Mouse (Mus musculus) lung, embryonic 15.5 days (tissue): ENCODE data around the gene Trim14. TPM values are rescaled to one million over a fixed set of nuclear protein-coding genes. Genes with fewer than 3 reads are reported as not detected.

Experiments
- ATAC-seq: fragments of 200-750 bp; cut with Nextera tagmentation; 2 replicates; pipeline ENCODE4 v1.8.0; 2017; ENCODE audit warnings: moderate number of reproducible peaks, borderline replicate concordance; ENCODE audit not compliant: low FRiP score, low TSS enrichment; ENCODE audit errors: extremely low read depth
- H3K27ac ChIP-seq: fragments of 300-500 bp; sonication (generic); 2 replicates; pipeline ENCODE4 v1.5.1; 2015; ENCODE audit warnings: moderate library complexity, mild to moderate bottlenecking, inconsistent platforms
- H3K27me3 ChIP-seq: fragments of 300-500 bp; sonication (generic); 2 replicates; pipeline ENCODE4 v1.6.1; 2015; ENCODE audit warnings: inconsistent platforms
- H3K36me3 ChIP-seq: fragments of 300-500 bp; sonication (generic); 2 replicates; pipeline ENCODE4 v1.6.1; 2015; ENCODE audit warnings: inconsistent platforms
- H3K4me1 ChIP-seq: fragments of 300-500 bp; sonication (generic); 2 replicates; pipeline ENCODE4 v1.6.1; 2015; ENCODE audit warnings: inconsistent platforms
- H3K4me2 ChIP-seq: fragments of 300-500 bp; sonication (generic); 2 replicates; pipeline ENCODE4 v1.6.1; 2015; ENCODE audit warnings: inconsistent platforms, mild to moderate bottlenecking, moderate library complexity
- H3K4me3 ChIP-seq: fragments of 300-500 bp; sonication (generic); 2 replicates; pipeline ENCODE4 v1.5.1; 2015; ENCODE audit warnings: mild to moderate bottlenecking, inconsistent platforms
- H3K9ac ChIP-seq: fragments of 300-500 bp; sonication (generic); 2 replicates; pipeline ENCODE4 v1.6.1; 2015; ENCODE audit warnings: inconsistent platforms
- H3K9me3 ChIP-seq: fragments of 300-500 bp; sonication (generic); 2 replicates; pipeline ENCODE4 v1.6.1; 2016; ENCODE audit warnings: inconsistent platforms
- WGBS: fragments of 180-500 bp; shearing (Covaris S2); methylation state at CpG from one replicate; pipeline ENCODE4 v1.1.7; 2015; 5-methylcytosine and 5-hydroxymethylcytosine counted together
- polyA plus RNA-seq: library from polyadenylated mRNA; unstranded; fragments of >200 nt; fragmentation: Nextera tagmentation; extraction: Ambion mirVana; gene quantifications from 2 replicates; pipeline ENCODE4 v1.2.1, GENCODE M21; 2015

Gene Trim14
- polyA plus RNA-seq, 1 experiment from 2014 or later: 2.7 TPM

DNA sequence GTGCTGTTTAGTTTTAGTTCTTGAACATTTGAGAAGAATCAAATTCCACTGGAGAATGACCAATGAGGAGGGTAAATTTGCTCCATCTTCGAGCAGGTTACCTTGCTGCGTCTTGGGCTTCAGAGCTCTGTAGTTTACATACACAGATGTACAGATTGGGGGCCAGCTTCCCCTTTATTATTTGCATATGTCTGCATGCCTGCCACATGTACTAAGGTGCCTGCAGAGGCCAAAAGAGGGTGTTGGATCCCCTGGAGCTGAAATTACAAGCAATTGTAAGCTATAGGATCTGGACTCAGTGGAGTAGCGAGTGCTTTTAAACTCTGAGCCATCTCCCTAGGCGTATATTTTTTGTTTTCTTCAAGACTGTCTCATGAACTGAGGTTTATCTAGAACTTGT is 79.2 kb downstream of the Trim14 start:
- WGBS: 75% methylated on average over 4 of the region's 4 CpGs
- peaks cover 39% of the 10 kb centered on the region for H3K4me1 ChIP-seq
- no peak for ATAC-seq

GRCm38 (mm10) chr4:46454097-46454864 is 81.7 kb downstream of the Trim14 start:
- no peak for ATAC-seq

More for the DNA sequence above, 79.2 kb downstream of the Trim14 start:
- Histone ChIP-seq H3K4me3 (no peak overlapping the region), H3K9me3 (no peaks in the 10 kb centered on the region), H3K36me3 (peaks cover 18% of the 10 kb centered on the region), H3K27ac (no peak overlapping the region), H3K27me3 (no peaks in the 10 kb centered on the region), H3K4me2 (no peak overlapping the region), H3K9ac (no peak overlapping the region)

DNA sequence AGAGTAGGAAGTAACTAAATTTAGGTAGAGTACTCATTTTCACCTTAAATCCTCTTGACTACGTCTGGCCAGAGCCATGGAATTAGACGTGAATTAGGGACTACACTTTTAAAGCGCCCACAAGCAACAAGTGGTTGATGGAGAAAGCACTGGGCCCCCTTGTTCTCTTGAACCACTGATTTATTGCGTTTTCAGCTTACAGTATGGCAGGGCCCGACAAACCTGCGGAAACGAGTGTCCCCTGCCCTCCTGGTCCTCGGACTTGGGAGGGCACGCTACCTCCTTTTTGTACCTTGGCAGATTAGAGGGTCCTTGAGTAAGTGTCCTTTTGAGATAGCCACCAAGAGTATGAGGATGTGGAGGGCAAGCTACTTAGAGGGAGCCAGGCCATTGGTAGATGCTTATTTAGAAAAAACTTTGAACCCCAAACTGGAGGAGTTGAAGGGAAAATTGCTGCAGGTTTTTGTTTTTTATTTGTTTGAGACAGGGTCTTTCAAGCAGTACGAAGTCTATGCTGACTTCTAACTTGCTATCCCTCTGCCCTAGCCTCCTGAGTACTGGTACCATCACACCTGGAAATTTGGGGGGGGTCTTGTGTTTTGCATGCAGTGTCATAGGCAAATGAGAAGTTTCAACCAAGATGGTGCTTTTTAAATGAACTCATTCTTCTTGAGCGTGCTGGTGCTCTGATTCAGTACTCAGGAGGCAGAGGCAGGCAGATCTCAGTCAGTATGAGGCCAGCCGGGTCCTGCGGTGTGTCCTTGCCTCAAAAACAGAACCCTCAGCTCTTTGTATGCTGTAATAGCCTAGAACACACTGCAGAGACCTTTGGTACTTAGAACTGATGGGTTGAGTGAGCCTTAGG is 82.9 kb downstream of the Trim14 start:
- Histone ChIP-seq H3K4me2 (peak overlapping the region; percentile 84), H3K27ac (peak overlapping the region; percentile 99), H3K9me3 (no peaks in the 10 kb centered on the region), H3K9ac (peak overlapping the region; percentile 99; the same call in 1 of the 2 replicates), H3K36me3 (no peaks in the 10 kb centered on the region), H3K4me1 (peaks cover 43% of the 10 kb centered on the region), H3K27me3 (no peaks in the 10 kb centered on the region), H3K4me3 (peak overlapping the region; percentile 87)
- no peak for ATAC-seq
- 27% methylated on average over 13 of the region's 13 CpGs for WGBS

More at GRCm38 (mm10) chr4:46454097-46454864, 81.7 kb downstream of the Trim14 start:
- Histone ChIP-seq H3K9ac (peak overlapping the region; percentile 3; the same call in 1 of the 2 replicates), H3K36me3 (no peaks in the 10 kb centered on the region), H3K27ac (no peak overlapping the region), H3K4me1 (peaks cover 43% of the 10 kb centered on the region), H3K9me3 (no peaks in the 10 kb centered on the region), H3K4me3 (no peak overlapping the region), H3K4me2 (peak overlapping the region; percentile 84), H3K27me3 (no peaks in the 10 kb centered on the region)
- 63% methylated on average over 5 of the region's 5 CpGs for WGBS

GRCm38 (mm10) chr4:46452481-46452850 is 83.5 kb downstream of the Trim14 start:
- no peaks in the 10 kb centered on the region for H3K9me3 ChIP-seq
- H3K27me3 ChIP-seq: no peaks in the 10 kb centered on the region
- H3K4me2 ChIP-seq: peak overlapping the region; percentile 84
- peak overlapping the region; percentile 99 for H3K27ac ChIP-seq
- H3K9ac ChIP-seq: peak overlapping the region; percentile 99
- peaks cover 43% of the 10 kb centered on the region for H3K4me1 ChIP-seq
- H3K36me3 ChIP-seq: no peaks in the 10 kb centered on the region
- under 1% methylated on average over 16 of the region's 19 CpGs for WGBS
- H3K4me3 ChIP-seq: peak overlapping the region; percentile 87
- ATAC-seq: peak; percentile 12; the same call in 1 of the 2 replicates

GRCm38 (mm10) chr4:46451758-46452480 is 84.0 kb downstream of the Trim14 start:
- Histone ChIP-seq H3K27ac (peak overlapping the region; percentile 99), H3K9ac (peak overlapping the region; percentile 99), H3K4me1 (peaks cover 43% of the 10 kb centered on the region), H3K4me2 (peak overlapping the region; percentile 84), H3K27me3 (no peaks in the 10 kb centered on the region), H3K4me3 (peak overlapping the region; percentile 87), H3K9me3 (no peaks in the 10 kb centered on the region), H3K36me3 (no peaks in the 10 kb centered on the region)
- 0% methylated on average over 92 of the region's 111 CpGs for WGBS
- peak; percentile 23 for ATAC-seq

DNA sequence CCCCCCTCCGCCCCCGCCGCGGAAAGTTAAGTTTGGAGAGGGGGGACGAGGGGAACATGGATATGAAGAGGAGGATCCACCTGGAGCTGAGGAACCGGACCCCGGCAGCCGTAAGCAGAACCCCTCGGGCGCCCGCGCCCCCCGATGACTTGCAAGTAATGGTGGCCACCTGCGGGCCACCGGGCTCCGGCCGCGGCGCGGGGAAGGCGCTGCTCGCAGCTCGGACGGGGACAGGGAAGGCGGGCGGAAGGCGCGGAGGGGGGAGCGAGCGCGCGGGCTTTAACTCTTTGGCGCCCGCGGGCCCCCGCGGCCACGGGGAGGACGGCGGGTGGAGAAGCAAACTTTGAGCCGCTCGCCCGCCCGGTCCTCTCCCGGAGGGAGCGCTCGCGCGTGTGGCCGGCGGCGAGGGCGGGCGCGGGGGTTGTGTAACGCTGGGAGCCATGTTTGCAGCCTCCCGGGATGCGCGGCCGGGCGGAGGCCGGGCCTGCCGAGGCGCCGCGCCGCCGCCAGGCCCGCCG is 84.6 kb downstream of the Trim14 start:
- Histone ChIP-seq H3K4me3 (peak overlapping the region; percentile 87), H3K27ac (peak overlapping the region; percentile 99), H3K36me3 (no peaks in the 10 kb centered on the region), H3K9ac (peak overlapping the region; percentile 99), H3K9me3 (no peaks in the 10 kb centered on the region), H3K4me1 (peaks cover 38% of the 10 kb centered on the region), H3K4me2 (peak overlapping the region; percentile 84), H3K27me3 (no peaks in the 10 kb centered on the region)
- peak; percentile 51 for ATAC-seq
- under 1% methylated on average over 49 of the region's 70 CpGs for WGBS

- Histone ChIP-seq H3K4me1 (peaks cover 32% of the 10 kb centered on the region), H3K27me3 (no peaks in the 10 kb centered on the region), H3K36me3 (no peaks in the 10 kb centered on the region), H3K4me2 (peak within 1 kb of the TSS; percentile 84), H3K27ac (peak within 1 kb of the TSS; percentile 99), H3K9me3 (no peaks in the 10 kb centered on the region), H3K9ac (peak within 1 kb of the TSS; percentile 99), H3K4me3 (peak within 1 kb of the TSS; percentile 87)
- under 1% methylated on average over 66 of the region's 66 CpGs for WGBS
- peak; percentile 95 for ATAC-seq
Observed at GRCm38 (mm10) chr4:46450519-46451131, 85.3 kb downstream of the Trim14 start, which contains the start of gene Anp32b. TSS of gene Anp32b (plus strand) at chr4:46450902.

- peak overlapping the region; percentile 87 for H3K4me3 ChIP-seq
- WGBS: 27% methylated on average over 7 of the region's 7 CpGs
- H3K4me2 ChIP-seq: peak overlapping the region; percentile 84
- no peaks in the 10 kb centered on the region for H3K36me3 ChIP-seq
- H3K9ac ChIP-seq: peak overlapping the region; percentile 99
- no peaks in the 10 kb centered on the region for H3K27me3 ChIP-seq
- H3K27ac ChIP-seq: peak overlapping the region; percentile 99
- no peak for ATAC-seq
- H3K4me1 ChIP-seq: peaks cover 26% of the 10 kb centered on the region
- H3K9me3 ChIP-seq: no peaks in the 10 kb centered on the region
Observed at GRCm38 (mm10) chr4:46450020-46450518, 85.9 kb downstream of the Trim14 start.

- Histone ChIP-seq H3K4me2 (no peak overlapping the region), H3K27me3 (no peaks in the 10 kb centered on the region), H3K9ac (no peak overlapping the region), H3K27ac (no peak overlapping the region), H3K9me3 (no peaks in the 10 kb centered on the region), H3K4me1 (peaks cover 17% of the 10 kb centered on the region), H3K36me3 (no peaks in the 10 kb centered on the region), H3K4me3 (no peak overlapping the region)
- ATAC-seq: no peak
- 66% methylated on average over 6 of the region's 6 CpGs for WGBS
Observed at GRCm38 (mm10) chr4:46448886-46449285, 87.1 kb downstream of the Trim14 start.

DNA sequence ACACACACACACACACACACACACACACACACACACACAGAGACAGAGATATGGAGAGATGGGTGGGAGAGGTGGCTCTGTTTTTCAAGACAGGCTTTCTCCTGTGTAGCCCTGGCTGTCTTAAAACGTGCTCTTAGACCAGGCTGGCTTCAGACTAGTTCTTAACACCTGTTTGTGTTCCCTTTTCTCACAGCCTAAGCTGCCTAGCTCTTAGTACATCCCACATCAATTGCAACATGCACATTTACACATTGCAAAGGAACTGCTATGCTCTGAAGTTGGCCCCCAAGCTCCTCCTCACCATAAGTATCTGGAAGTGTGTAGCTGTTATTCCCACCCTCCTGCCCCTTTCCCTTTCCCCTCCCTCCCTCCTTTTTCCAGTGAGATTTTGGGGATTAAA is 88.5 kb downstream of the Trim14 start:
- no peak for ATAC-seq
- H3K36me3 ChIP-seq: no peaks in the 10 kb centered on the region
- no peak overlapping the region for H3K4me2 ChIP-seq
- H3K4me1 ChIP-seq: 0 out of 2 replicates have a peak, but pooled peaks cover 5% of the 10 kb centered on the region
- H3K27ac ChIP-seq: no peak overlapping the region
- no peaks in the 10 kb centered on the region for H3K9me3 ChIP-seq
- H3K4me3 ChIP-seq: no peak overlapping the region
- no peak overlapping the region for H3K9ac ChIP-seq
- H3K27me3 ChIP-seq: no peaks in the 10 kb centered on the region
- WGBS: 65% methylated on average over 1 of the region's 1 CpGs
